Mouse (Mus musculus) cerebellum, postnatal 4 days (tissue): ENCODE measurements at regions not wholly inside any gene's neighbourhood (a gene's known extent, or its start where the extent isn't known, plus 50 kb on each side); places are given as distances from the start of the nearest gene placed in this dataset.
A peak's percentile ranks its signal among the peaks of the same experiment; 100 is the strongest.

ENCODE experiments used
- DNase-seq, 2 experiments: peaks; one replicate each; pipeline ENCODE4 v3.0.0; 2022; ENCODE audit warnings: low spot score in 2 of 2, mixed read lengths in 1 of 2

DNA sequence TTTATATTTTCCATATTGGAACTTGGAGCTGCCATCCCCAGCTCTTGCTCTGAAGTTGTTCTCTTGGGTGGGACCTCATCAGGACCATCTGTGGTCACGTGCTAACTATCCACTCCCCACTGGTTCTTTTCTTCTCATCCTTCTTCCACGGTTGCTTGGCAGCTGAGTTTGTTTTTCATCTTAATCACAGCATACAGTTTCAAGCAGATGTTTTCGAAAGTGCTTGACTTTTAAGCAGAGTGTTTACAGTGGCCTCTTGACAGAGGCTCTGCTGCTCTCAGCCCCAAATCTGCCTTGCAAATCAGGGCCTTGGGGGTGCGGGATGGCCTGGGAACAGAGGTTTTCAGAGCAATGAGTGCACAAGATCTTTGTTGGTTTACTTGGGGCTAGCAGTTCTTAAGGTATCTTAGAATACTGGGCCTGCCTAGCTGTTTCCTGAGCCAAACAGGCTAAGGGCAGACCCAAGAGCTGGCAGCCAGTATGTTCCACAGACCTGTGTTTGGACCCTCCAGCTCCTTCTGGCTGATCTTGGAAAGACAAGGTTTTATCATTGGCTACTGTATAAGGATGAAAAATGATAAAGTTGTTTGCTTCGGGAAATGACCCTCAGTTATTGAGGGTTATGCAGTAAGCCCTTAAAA is 113.0 kb upstream of the Sash1 start:
- no peak for DNase-seq

DNA sequence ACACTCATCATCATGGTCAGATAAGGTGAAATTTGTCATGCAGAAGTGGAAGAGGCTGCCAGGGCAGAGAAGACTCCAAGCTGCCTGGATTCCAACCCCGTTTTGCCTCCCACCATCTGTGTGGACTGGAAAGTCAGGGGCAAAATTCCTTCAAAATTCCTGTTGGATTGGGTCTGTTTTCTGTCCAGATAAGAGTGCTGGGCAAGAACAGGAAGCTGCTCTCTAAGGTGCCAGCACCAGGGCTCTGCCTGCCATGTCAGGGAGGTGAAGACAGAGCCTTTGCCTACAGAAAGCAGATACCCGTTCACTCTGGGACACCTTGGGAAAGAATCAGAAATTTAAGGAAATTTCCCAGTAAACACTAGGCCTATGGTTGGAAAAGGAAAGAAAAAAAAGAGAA is 112.5 kb upstream of the Sash1 start:
- DNase-seq, result no peak

DNA sequence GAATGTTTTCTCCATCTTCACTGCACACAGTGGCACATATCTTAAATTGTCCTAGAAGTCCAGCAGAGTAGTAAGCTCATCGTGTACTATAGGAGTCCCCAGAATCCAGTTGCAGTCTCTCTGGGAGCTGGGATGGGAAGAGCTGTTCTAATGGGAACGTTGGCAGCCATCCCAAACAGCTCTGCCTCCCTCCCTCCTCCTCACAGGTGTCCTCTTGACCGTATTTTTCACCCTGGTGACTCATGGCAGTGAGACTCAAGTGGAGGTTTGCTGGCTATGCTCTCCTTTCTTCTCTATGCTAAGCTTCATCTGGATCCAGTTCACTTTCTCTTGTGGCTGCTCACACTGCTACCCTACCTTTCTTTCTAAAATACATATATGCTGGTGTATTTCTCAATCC is 109.2 kb upstream of the Sash1 start:
- no peak for DNase-seq

DNA sequence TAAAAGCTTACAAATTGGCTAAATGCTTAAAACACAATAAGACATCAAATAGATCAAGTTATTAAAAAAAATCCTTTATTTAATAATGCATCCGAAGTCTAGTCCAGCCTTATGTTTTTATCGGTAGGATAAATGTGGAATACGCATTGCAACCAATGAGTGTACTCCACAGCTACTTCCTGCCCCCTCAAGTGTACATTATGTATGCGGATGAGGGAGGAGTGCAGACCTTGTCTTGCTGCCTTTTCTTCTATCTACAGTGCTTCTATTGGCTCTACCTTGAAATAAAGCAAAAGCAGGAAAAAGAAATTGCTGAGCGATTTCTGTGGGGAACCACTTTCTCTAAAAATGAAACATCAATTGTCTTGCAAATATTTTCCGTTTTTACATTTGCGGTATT is 100.5 kb upstream of the Sash1 start:
- no peak for DNase-seq

DNA sequence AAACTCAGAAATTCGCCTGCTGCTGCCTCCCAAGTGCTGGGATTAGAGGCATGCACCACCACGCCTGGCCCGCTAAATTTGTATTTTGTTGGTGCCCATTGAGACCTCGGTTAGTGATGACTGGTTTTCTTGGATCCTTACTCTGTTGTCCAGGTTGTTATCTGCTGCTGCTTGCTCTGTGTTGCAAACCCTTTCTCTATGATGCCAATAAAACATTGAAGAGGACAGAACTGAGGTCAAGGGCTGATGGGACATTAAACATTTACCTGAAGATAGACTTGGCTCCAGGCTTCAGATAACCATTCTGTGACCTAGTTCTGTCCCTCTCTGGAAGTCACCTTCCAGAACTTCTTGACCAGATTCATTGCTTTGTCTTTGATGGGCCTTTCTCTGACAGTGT is 97.5 kb upstream of the Sash1 start:
- DNase-seq, result no peak

DNA sequence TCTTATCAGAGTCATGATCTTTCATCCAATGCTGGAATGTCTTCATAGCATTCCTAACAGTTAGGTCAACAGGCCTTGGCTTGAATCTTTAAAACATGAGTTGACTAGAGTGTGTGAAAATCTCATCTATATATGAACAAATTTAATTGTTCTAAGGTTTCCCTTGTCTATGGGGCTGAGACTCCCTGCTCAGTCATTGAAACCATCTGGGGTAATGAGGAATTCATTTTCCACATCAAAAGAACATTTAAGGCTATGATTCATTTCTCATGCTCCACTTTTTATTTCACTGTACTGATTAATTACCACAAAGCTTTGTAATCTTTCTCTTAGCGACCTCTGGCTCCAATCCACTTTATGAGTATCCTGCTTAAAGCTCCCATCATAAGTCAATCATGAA is 94.7 kb upstream of the Sash1 start:
- DNase-seq, result no peak

DNA sequence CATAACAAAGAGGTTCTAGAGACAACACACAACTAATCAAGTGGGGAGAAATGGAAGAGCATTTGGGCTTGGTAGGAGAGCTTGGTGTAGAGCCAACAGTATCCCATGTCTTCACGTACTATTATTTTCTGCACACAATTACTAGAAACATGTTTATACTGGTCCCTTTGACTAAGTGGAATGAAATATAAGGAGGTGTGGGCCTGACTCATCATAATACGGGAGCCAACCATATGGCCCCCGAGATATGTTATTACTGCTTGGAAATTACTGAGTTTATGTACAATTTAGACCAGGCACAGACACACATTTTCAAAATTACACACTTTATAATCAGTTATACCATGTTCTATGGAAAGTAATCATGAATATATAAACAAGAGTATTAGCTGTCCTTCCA is 92.7 kb upstream of the Sash1 start:
- no peak for DNase-seq

DNA sequence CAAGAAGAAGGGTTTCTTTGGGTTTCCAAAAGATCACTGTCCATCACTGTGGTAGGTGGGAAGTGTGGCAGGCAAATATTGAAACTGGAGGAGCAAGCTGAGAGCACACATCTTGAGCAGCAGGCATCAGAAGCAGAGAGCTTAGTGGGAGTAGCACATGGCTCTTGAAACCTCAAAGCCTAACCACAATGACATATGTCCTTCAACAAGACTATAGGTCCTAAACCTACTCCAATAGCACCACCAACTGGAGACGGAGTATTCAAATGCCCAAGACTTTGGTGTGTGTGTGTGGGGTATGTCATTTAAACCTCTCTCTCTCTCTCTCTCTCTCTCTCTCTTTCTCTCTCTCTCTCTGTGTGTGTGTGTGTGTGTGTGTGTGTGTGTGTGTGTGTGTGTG is 88.1 kb upstream of the Sash1 start:
- no peak for DNase-seq

DNA sequence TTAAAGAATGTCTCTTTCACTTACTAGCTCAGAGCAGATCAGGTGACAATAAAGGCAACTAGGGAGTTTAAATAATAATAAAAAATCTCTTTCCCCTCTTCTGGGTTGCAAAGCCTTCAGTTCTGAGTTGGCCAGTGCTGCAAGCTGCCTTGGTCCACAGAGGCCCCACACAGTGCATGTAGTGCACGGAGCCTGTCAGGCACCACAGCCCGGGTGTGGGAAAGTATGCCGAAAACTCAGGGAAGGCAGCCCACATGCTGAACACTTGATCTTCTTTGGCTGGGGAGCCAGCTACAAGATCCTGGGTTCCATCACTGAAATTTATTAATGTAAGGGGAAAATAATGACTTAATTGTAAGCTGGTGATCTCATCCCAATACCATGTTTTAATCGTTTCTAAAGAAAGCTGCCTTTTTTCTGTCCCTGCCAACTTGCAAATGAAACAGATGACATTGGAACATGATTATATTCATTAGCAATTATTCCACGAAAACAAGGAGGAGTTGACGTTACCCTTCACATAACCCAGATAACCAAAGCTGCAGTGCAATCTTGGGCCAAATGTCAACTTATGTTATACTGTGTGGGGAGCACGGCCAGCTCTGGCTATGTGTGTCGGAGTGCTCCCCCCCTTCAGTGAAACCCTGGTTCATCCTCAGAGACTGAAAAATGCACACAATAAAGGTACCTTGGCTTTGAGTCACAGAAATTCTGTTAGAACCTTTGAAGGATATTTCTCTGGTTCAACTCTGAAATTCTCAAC is 87.1 kb upstream of the Sash1 start:
- DNase-seq, result no peak

DNA sequence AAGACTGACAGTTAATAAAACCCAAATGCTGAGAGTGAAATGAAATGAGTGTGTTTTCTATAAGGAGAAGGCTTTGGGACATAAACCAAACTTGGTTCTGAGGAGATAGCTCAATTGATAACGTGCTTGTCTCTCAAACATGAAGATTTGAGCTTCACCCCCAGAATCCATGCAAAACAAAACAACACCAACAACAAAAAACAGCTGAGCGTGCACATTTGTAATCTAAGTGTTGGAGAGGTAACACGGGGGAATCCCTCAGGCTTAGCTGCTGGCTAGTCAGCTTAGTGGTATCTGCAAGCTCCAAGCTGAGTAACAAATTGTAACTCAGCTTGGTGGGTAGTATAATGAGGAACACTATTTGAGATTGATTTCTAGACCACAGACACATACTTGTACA is 84.9 kb upstream of the Sash1 start:
- no peak for DNase-seq

DNA sequence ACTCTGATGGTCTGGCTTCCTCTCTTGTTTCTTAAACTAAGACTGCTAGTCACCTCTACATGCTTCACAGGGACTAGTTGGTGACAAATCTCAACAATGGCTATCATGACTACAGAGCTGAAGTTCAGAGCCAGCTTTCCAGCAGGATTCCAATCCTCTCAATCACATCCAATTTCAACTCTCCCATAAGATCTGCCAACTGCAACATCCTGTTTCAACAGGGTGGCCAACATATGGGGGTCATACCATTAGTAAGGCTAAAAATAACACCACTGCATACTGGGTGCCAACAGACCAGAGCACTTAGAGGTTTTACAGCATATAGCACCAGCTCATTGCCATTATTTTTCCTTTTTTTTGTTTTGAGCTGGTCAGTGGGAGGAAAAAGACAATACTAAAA is 83.7 kb upstream of the Sash1 start:
- no peak for DNase-seq

DNA sequence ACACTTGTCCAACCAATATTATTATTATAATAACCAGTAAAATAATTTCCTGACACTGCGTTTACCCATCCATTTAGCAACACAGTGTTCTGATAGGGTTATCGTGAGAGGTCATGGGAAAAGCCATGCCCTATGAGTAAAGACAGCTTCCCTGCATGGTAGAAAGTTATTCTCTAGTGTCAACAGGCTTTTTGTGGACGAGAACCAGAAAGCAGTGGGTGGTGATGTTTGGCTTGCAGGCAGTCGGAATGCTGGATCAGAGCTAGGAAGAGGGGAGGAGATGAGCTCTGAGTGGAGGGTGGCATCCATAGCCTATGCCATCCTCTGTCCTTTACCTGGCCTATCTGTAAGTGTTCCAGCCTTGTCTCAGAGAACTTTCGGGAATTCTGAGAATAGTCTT is 83.1 kb upstream of the Sash1 start:
- DNase-seq, result no peak

DNA sequence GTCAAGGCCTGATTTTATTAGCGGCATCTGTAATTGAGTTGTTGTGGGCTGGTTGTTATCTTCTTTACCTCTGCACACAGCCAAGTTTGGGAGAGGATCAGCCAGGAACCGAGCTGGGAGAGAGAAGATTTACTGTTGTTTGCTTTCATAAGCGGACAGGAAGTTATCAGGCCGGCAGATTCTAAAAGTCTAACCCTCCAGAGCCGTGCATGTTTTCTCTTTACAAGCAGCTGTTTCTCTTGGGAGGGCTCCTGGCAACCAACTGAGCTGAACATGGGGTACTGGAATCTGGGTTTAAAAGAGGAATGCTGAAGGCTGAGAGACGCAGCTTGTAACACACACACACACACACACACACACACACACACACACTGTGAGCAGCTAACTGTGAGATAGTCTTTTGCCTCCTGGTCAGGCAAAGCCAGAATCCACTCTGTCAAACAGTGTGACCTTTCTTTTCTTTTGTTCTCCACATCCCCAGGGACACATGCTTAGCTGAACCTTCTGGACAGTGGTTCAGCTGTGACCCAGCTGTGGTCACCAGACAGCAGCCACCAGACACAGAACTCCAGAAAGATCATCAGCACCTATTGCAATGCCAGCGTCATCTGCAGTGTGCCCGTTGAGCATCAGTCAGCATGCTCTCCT is 82.5 kb upstream of the Sash1 start:
- no peak for DNase-seq

DNA sequence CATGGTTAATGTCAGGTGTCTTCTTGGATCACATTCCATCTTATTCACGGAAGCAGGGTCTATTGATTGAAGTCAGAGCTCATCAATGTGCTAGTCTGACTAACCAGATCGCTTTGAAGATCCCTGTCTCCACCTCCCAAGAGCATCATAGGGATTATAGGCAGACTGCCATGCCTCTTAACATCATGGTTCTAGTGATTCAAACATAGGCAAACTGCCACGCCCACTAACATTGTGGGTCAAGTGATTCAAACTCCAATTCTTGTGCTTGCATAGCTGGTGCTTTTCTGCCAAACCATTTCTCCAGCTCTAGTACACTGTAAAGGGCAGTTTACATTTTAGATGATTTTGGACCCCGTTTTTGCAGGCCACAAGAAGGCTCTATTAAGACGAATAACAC is 77.1 kb upstream of the Sash1 start:
- DNase-seq, result no peak

DNA sequence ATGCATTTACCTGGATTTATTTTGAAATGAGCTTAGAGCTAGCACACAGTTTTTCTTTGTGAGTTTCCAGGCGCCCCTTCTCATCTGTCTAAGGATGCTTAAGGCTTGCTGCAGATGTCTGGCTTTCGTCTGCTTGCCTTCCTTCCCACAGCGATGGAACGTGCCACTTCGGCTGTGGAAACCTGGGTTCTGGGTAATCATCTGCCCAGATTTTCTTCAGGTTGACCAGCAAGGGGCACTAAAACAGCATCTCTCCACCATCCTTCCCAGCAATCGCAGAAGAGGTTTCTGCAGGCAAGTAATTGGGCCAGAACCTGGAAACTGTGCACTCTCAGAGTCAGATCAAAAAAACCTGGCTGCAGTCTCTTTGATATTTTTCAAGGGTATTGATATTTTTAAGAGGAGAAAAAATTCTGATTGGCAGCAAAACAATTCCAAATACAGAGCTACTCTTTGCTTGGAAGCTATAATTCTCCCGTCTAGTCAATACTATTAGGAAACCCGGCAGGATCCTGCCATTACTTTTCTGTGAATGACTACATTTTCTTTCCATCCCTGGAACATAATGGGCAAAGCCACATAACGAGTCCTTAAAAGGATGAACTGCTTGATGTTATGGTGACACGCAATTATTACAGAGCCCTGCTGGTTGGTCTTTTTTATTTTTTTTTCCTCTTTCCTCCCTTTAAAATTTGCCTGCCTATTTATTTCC is 75.2 kb upstream of the Sash1 start:
- no peak for DNase-seq

DNA sequence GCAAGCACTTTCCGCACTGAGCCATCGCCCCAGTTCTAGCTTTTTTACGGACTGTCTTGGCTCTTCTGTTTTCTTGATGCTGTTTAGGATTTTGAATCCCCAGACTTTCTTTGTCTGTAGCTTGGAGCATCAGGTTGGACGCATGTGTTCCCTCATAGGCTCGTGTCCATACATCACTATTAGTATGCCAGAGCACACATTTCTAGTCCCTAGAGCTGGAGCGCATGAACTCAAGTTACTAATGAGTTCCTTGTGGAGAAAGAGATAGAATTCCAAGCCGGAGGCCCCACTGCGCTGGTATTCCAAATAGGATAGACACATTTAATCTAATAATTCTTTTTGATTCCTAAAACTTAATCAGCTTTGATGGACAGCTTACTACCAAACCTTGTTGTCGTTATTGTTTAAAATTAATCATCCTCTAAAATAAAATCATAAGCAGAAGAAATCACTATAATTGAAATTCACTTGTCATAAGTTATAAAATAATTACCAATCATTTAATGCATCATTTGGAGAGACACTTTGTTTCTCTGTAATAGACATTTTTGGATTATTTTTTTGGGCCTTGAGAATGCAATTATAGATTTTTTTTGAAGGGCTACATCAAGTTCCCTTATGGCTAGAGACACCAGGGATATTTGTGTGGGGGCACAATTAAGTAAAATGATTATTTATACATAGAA is 74.5 kb upstream of the Sash1 start:
- DNase-seq, result no peak

DNA sequence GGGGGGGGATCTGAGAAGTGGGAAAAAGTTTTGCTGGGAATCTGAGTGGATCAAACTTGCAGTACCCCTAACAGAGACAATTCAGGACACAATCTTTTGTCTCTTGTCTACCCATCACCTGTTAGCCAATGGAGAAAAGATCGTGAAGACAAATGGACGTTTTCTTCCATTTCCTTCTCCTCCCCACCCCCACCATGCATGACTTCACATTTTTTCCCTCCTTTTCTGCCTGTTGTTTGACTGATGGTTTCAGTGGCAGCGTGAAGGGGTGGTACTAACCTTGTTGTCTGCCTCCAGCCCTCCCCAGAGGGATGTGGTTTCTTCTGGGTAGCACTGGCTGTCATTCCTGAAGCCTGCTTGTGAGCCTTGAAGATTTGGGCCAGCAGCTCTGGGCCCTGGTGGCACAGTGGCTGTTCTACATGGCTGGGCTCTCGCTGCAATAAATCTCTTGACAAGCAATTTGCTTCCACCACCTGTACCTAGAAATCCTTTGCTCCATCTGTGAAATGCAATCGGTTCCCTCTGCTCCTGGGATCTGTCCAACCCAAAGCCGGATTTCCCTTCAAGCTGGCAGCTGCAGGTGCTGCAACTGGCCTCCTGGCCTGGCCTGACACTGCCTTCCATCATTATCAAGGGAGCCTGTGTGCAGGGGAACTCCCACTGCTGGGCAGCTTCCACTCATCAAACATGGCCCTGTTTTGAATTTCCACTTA is 69.8 kb upstream of the Sash1 start:
- peak in 1 of 2 experiments; percentile 30 for DNase-seq

DNA sequence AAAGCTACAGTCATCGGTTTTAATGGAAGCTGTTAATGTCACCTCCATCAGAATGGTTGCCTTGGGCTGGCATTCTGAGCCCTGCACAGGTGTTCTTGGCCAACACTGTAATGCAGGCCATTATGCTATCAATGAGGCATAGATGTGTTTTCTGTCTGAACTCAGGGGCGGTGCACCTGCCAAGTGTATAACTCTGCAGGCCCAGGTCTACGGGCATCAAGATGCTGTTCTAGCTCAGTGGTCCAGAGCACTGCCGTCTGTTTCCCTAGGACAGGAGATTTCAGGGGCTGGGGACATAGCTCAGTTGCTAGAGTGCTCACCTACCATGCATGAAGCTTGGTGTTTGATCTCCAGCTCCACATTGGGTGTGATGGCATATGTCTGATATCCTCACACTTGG is 68.1 kb upstream of the Sash1 start:
- no peak for DNase-seq

DNA sequence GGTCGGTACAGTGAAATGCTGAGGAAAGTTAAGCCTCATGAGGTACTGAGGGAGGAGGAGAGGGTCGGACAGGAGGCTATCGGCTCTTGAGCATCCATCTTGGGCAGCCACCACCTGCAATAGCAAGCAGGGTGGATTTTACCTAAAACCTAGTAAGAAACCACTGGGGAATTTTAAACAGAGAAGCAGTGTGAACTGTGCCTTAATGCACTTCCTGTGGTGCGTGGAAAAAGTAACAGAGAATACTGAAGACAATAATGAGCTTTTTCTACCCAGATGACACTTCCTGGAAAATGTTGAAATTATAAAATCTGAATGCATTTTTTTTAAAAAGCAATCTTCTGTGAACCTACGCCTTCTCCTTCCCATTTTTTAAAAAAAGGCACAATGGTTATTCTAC is 67.1 kb upstream of the Sash1 start:
- no peak for DNase-seq

DNA sequence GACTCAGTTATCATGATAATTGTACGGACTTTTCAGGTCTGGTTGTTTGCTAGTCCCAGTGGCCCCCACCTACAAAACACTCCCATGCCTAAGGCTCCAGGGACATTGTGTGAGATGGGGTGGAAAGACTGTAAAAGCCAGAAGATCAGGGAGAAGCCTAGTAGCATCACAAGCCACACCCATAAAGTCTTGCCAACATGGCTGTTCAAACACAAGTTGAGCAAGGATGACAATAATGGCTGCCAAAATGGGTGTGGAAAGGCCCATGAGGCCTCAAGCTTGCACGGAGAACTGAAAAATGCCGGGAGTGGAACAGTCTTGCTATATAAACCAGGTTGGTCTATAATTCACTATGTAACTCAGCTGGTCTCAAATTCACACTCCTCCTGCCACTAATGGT is 66.1 kb upstream of the Sash1 start:
- DNase-seq, result no peak

DNA sequence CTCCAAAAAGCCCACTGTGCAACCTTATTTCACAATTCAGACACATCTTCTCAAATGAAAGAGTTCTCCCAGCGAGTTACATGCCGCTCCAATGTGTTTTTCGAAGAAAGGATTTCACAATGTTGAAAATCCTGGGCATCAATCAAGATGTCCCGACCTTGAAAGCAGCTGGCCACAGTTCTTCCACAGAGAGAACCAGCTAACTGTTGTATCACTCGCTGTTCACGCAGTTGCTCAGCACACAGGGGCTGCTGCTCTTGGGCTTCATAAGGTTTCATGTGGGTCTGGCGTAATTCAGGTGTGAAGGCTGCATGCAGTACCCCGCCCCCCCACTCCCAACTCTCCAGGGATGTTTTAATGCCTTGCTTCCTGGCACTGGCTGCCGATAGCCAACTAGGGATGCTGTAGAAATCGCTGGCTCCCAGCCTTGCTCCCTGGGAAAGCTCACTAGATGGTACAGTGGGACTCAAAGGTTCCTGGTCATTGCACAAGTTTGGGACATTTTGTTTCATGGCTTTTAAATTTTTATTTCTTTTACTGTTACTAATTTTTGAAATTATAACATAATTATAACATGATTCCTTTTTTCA is 65.5 kb upstream of the Sash1 start:
- DNase-seq, result no peak
